ENCODE assay signal across 22 mouse cellular contexts in the genomic region with DNA sequence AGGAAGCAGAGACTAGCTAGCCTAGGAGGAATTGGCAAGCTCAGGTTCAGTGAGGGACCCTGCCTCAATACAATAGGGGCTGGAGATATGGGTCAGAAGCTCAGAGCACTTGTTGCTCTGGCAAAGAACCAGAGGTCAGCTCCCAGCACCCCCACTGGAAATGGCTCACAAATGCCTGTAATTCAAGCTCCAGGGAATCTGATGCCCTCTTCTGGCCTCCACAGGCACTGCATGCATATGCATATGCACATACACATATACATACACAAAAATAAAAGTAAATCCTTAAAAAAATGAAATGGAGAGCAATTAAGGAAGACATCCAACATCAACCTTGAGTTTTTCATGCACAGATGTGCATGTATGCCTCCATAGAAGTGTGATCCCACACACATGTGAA. TPM values are rescaled to one million over a fixed set of nuclear protein-coding genes. Genes with fewer than 3 reads are reported as not detected.
DNase-seq lines count a peak whose midpoint lies in the region; ATAC-seq and TF ChIP-seq lines count a peak whose summit lies in the region.
"Had no signal": no experiment of that assay in that cellular context is flagged by ENCODE, and none has a peak within 500 bp of the region (broad histone marks: within the 10 kb centered on the region; RNA-seq: fewer than 3 reads in every experiment).

No protein-coding gene starts in this region.

- ATAC-seq in hindbrain, postnatal 0 days, result no peak
- ATAC-seq in hindbrain, embryonic 11.5 days (ENCODE audit: low FRiP score), result no peak
- no peak for ATAC-seq in liver, embryonic 14.5 days (ENCODE audit: insufficient read depth)
- no peak for ATAC-seq in liver, embryonic 12.5 days

- TF ChIP-seq RAD21 in MEL (IDR thresholded peaks at IDR 0.05; ENCODE audit: low read depth, low read length), result no peak; the same call in 1 of the 2 replicates

- H3K4me2 ChIP-seq in hindbrain, postnatal 0 days (ENCODE audit: low read depth, low read length), result no peak overlapping the region
- no peak overlapping the region for H3K4me2 ChIP-seq in hindbrain, embryonic 11.5 days (replicated peaks; ENCODE audit: low read depth, low read length)
- H3K4me2 ChIP-seq in liver, embryonic 14.5 days (ENCODE audit: low read depth), result no peak overlapping the region
- no peak overlapping the region for H3K4me2 ChIP-seq in liver, embryonic 12.5 days
- H3K4me2 ChIP-seq: heart, embryonic 13.5 days had no signal

- H3K27me3 ChIP-seq in hindbrain, postnatal 0 days (ENCODE audit: insufficient read depth, low read length), result no peaks in the 10 kb centered on the region
- no peaks in the 10 kb centered on the region for H3K27me3 ChIP-seq in hindbrain, embryonic 11.5 days (ENCODE audit: control insufficient read depth, insufficient read depth, low read length)
- no peaks in the 10 kb centered on the region for H3K27me3 ChIP-seq in liver, embryonic 14.5 days (ENCODE audit: control insufficient read depth, insufficient read depth, low read length)
- no peaks in the 10 kb centered on the region for H3K27me3 ChIP-seq in liver, embryonic 12.5 days (replicated peaks)
- H3K27me3 ChIP-seq in MEL (ENCODE audit: control insufficient read depth in 1 of 2, insufficient read depth in 2 of 2, low read length in 2 of 2), result no peaks in the 10 kb centered on the region
- H3K27me3 ChIP-seq: heart, embryonic 13.5 days had no signal

- TF ChIP-seq POLR2A in MEL (IDR thresholded peaks at IDR 0.05; ENCODE audit: control insufficient read depth in 1 of 2, insufficient read depth in 1 of 2, low read depth in 1 of 2, low read length in 2 of 2, poor library complexity in 1 of 2), result no peak
- TF ChIP-seq POLR2A in bone marrow macrophage, adult 2 months (IDR thresholded peaks at IDR 0.05; ENCODE audit: borderline replicate concordance, low read depth, low read length), result no peak

- no peak overlapping the region for H3K27ac ChIP-seq in hindbrain, postnatal 0 days
- no peak overlapping the region for H3K27ac ChIP-seq in hindbrain, embryonic 11.5 days (ENCODE audit: low read depth, low read length)
- H3K27ac ChIP-seq in liver, embryonic 14.5 days, result no peak overlapping the region
- no peak overlapping the region for H3K27ac ChIP-seq in liver, embryonic 12.5 days
- no peak overlapping the region for H3K27ac ChIP-seq in MEL (ENCODE audit: control insufficient read depth, low read depth, low read length)
- H3K27ac ChIP-seq in bone marrow macrophage, adult 2 months (ENCODE audit: insufficient read depth, low read depth, low read length), result no peak overlapping the region
- H3K27ac ChIP-seq: heart, embryonic 13.5 days had no signal

- DNase-seq in hindbrain, postnatal 0 days (ENCODE audit: low spot score), result no peak
- DNase-seq in hindbrain, embryonic 11.5 days (ENCODE audit: low spot score), result no peak
- DNase-seq in liver, embryonic 14.5 days (ENCODE audit: low read depth in 3 of 3, low spot score in 3 of 3), result no peak
- DNase-seq in MEL (ENCODE audit: low read depth, low spot score), result peak; percentile 30
- DNase-seq in spleen, postnatal 4 days (ENCODE audit: low spot score in 2 of 2), result no peak
- DNase-seq in ovary, postnatal 36 days (ENCODE audit: low spot score), result no peak
- DNase-seq: adrenal gland, postnatal 25 days; cerebellum, adult 11-12 months; cerebellum, postnatal 25 days; embryo, embryonic 11 days; heart, adult 11 months; kidney, adult 9 months; lung, adult 2 months; retina, postnatal 1 day; right cerebral cortex, postnatal 4 days; thymus, postnatal 25 days had no signal

- TF ChIP-seq EP300 in liver, embryonic 14.5 days (IDR thresholded peaks at IDR 0.05; ENCODE audit: low read depth), result no peak
- TF ChIP-seq EP300 in MEL (IDR thresholded peaks at IDR 0.05; ENCODE audit: low read depth in 1 of 2, low read length in 2 of 2), result no peak

- no peaks in the 10 kb centered on the region for H3K79me2 ChIP-seq in MEL (ENCODE audit: control insufficient read depth, insufficient read depth, low read length, poor library complexity)

- H3K4me3 ChIP-seq in hindbrain, postnatal 0 days (ENCODE audit: low read length), result no peak overlapping the region
- H3K4me3 ChIP-seq in hindbrain, embryonic 11.5 days (ENCODE audit: low read depth, low read length), result no peak overlapping the region
- H3K4me3 ChIP-seq in liver, embryonic 14.5 days (ENCODE audit: insufficient read depth in 1 of 2, low read depth in 2 of 2, low read length in 2 of 2), result no peak overlapping the region
- H3K4me3 ChIP-seq in liver, embryonic 12.5 days, result no peak overlapping the region
- H3K4me3 ChIP-seq in MEL (ENCODE audit: control insufficient read depth in 1 of 2, insufficient read depth in 1 of 2, low read depth in 2 of 2, low read length in 2 of 2), result no peak overlapping the region
- H3K4me3 ChIP-seq in bone marrow macrophage, adult 2 months (ENCODE audit: insufficient read depth, low read length), result no peak overlapping the region
- H3K4me3 ChIP-seq: heart, embryonic 13.5 days; megakaryocyte, embryonic 14.5 days had no signal

- H3K36me3 ChIP-seq in hindbrain, postnatal 0 days (ENCODE audit: insufficient read depth, low read length), result no peaks in the 10 kb centered on the region
- no peaks in the 10 kb centered on the region for H3K36me3 ChIP-seq in hindbrain, embryonic 11.5 days (ENCODE audit: control insufficient read depth, insufficient read depth, low read length)
- no peaks in the 10 kb centered on the region for H3K36me3 ChIP-seq in liver, embryonic 14.5 days (replicated peaks; ENCODE audit: control insufficient read depth, insufficient read depth, low read depth)
- H3K36me3 ChIP-seq in liver, embryonic 12.5 days, result peaks cover 9% of the 10 kb centered on the region; the same call in 1 of the 2 replicates
- peaks cover 0 to 6% of the 10 kb centered on the region in 2 experiments; a peak in 2 of 4 replicates for H3K36me3 ChIP-seq in MEL (ENCODE audit: control insufficient read depth in 1 of 2, insufficient read depth in 2 of 2, low read length in 2 of 2)
- H3K36me3 ChIP-seq: heart, embryonic 13.5 days had no signal

- H3K4me1 ChIP-seq in hindbrain, postnatal 0 days (ENCODE audit: insufficient read depth, low read length), result no peaks in the 10 kb centered on the region
- H3K4me1 ChIP-seq in hindbrain, embryonic 11.5 days (replicated peaks; ENCODE audit: control insufficient read depth, insufficient read depth, low read length), result 0 out of 2 replicates have a peak, but pooled peaks cover 5% of the 10 kb centered on the region
- peaks cover 0 to 3% of the 10 kb centered on the region in 2 experiments; a peak in 1 of 4 replicates for H3K4me1 ChIP-seq in liver, embryonic 14.5 days (replicated peaks; ENCODE audit: control insufficient read depth in 2 of 2, insufficient read depth in 2 of 2, low read length in 1 of 2)
- peaks cover 26% of the 10 kb centered on the region for H3K4me1 ChIP-seq in liver, embryonic 12.5 days
- H3K4me1 ChIP-seq in MEL (ENCODE audit: control insufficient read depth in 1 of 2, insufficient read depth in 2 of 2, low read length in 2 of 2), result peaks cover 0 to 7% of the 10 kb centered on the region in 2 experiments; a peak in 3 of 4 replicates
- H3K4me1 ChIP-seq in bone marrow macrophage, adult 2 months (ENCODE audit: control insufficient read depth, insufficient read depth, low read length), result peaks cover 10% of the 10 kb centered on the region

- peak; percentile 31; the same call in 1 of the 2 replicates for TF ChIP-seq CTCF in hindbrain, postnatal 0 days (IDR thresholded peaks at IDR 0.05; ENCODE audit: low read depth)
- peak; percentile 65 for TF ChIP-seq CTCF in liver, embryonic 14.5 days (IDR thresholded peaks at IDR 0.05; ENCODE audit: low read depth)
- peak; percentile 30 to 52 (median 33); a peak in 4 of 6 replicates for TF ChIP-seq CTCF in MEL (IDR thresholded peaks at IDR 0.05 in 2 of 3, conservative IDR thresholded peaks at IDR 0.05 in 1 of 3; ENCODE audit: control insufficient read depth in 1 of 3, insufficient read depth in 1 of 3, low read depth in 2 of 3, low read length in 3 of 3, poor library complexity in 1 of 3, severe bottlenecking in 1 of 3)
- 0 out of 2 replicates have a peak, but pooled peaks have one; percentile 12 for TF ChIP-seq CTCF in bone marrow macrophage, adult 2 months (IDR thresholded peaks at IDR 0.05; ENCODE audit: low read depth, low read length)

- no peaks in the 10 kb centered on the region for H3K9me3 ChIP-seq in hindbrain, postnatal 0 days (ENCODE audit: low read length)
- H3K9me3 ChIP-seq in hindbrain, embryonic 11.5 days (ENCODE audit: control insufficient read depth, low read length), result no peaks in the 10 kb centered on the region
- peaks cover 2% of the 10 kb centered on the region; the same call in 1 of the 2 replicates for H3K9me3 ChIP-seq in liver, embryonic 14.5 days (ENCODE audit: control insufficient read depth, low read length)
- 0 out of 2 replicates have a peak, but pooled peaks cover 3% of the 10 kb centered on the region for H3K9me3 ChIP-seq in liver, embryonic 12.5 days (replicated peaks)
- H3K9me3 ChIP-seq in MEL (replicated peaks; ENCODE audit: insufficient read depth, low read length), result no peaks in the 10 kb centered on the region
- H3K9me3 ChIP-seq: heart, embryonic 13.5 days had no signal

- no peak overlapping the region for H3K9ac ChIP-seq in hindbrain, postnatal 0 days (replicated peaks; ENCODE audit: low read length)
- H3K9ac ChIP-seq in hindbrain, embryonic 11.5 days (ENCODE audit: low read depth, low read length), result no peak overlapping the region
- H3K9ac ChIP-seq in liver, embryonic 14.5 days (replicated peaks), result no peak overlapping the region
- no peak overlapping the region for H3K9ac ChIP-seq in liver, embryonic 12.5 days
- H3K9ac ChIP-seq in MEL (ENCODE audit: control insufficient read depth, low read depth, low read length, poor library complexity, severe bottlenecking), result no peak overlapping the region
- H3K9ac ChIP-seq: heart, embryonic 13.5 days had no signal

RNA-seq across cellular contexts. Expression of a gene that starts 24.7 kb away (rescaled TPM):
- 12.0 and 14.4 TPM in 2 replicates for total RNA-seq in hindbrain, postnatal 0 days (2014; rRNA removed)
- 26.2 and 29.1 TPM in 2 replicates for polyA plus RNA-seq in hindbrain, postnatal 0 days (2015; fragmentation: Nextera tagmentation; extraction: Ambion mirVana)
- polyA plus RNA-seq in hindbrain, embryonic 11.5 days (2014; fragmentation: Nextera tagmentation; extraction: Ambion mirVana), result 29.9 and 38.0 TPM in 2 replicates
- polyA plus RNA-seq in liver, embryonic 14.5 days (2012; rRNA removed), result 20.8 and 29.9 TPM in 2 replicates
- polyA plus RNA-seq in liver, embryonic 14.5 days (2014; fragmentation: Nextera tagmentation; extraction: Ambion mirVana), result 22.2 TPM in 2 replicates
- polyA plus RNA-seq in liver, embryonic 12.5 days (2016; fragmentation: Nextera tagmentation; extraction: Ambion mirVana), result 27.1 and 30.2 TPM in 2 replicates
- 14.4 and 19.5 TPM in 2 replicates for total RNA-seq in MEL (2012; rRNA removed)
- polyA plus RNA-seq in MEL (2012; ENCODE audit: insufficient read depth in 1 of 2, insufficient read length in 2 of 2, low read depth in 1 of 2, low replicate concordance in 2 of 2, missing spikeins in 1 of 2), result 10 to 100 TPM in 1 of 2 experiments, not detected in 1; 28.5 TPM
- polyA plus RNA-seq in bone marrow macrophage, adult 2 months (2012; ENCODE audit: insufficient read depth, insufficient read length, missing spikeins), result 32.5 and 36.9 TPM in 2 replicates

RNA-seq across cellular contexts. Expression of a gene that starts 50.1 kb away (rescaled TPM):
- 2.5 and 3.5 TPM in 2 replicates for total RNA-seq in hindbrain, postnatal 0 days (2014; rRNA removed)
- polyA plus RNA-seq in hindbrain, postnatal 0 days (2015; fragmentation: Nextera tagmentation; extraction: Ambion mirVana), result not detected in 2 replicates
- polyA plus RNA-seq in hindbrain, embryonic 11.5 days (2014; fragmentation: Nextera tagmentation; extraction: Ambion mirVana), result 1.6 and 2.1 TPM in 2 replicates
- polyA plus RNA-seq in liver, embryonic 14.5 days (2012; rRNA removed), result 0.07 and 0.38 TPM in 2 replicates
- polyA plus RNA-seq in liver, embryonic 14.5 days (2014; fragmentation: Nextera tagmentation; extraction: Ambion mirVana), result not detected in 2 replicates
- 0.19 and 0.23 TPM in 2 replicates for polyA plus RNA-seq in liver, embryonic 12.5 days (2016; fragmentation: Nextera tagmentation; extraction: Ambion mirVana)
- 3.4 and 3.7 TPM in 2 replicates for total RNA-seq in MEL (2012; rRNA removed)
- 10 to 100 TPM in 1 of 2 experiments, not detected in 1; 11.8 TPM for polyA plus RNA-seq in MEL (2012; ENCODE audit: insufficient read depth in 1 of 2, insufficient read length in 2 of 2, low read depth in 1 of 2, low replicate concordance in 2 of 2, missing spikeins in 1 of 2)
- not detected in 2 replicates for polyA plus RNA-seq in bone marrow macrophage, adult 2 months (2012; ENCODE audit: insufficient read depth, insufficient read length, missing spikeins)
- total RNA-seq: gastrocnemius, adult 18-20 months; hematopoietic stem cell, adult 5-6 weeks had no signal

Comparison
In these comparisons a context has a peak if more than half of its experiments do, and no peak if none do; other contexts are left out.
1. CTCF ChIP-seq: peak in every context shown above with its lines; median percentile 65 in liver, embryonic 14.5 days; 33 in MEL; 31 in hindbrain, postnatal 0 days; 12 in bone marrow macrophage, adult 2 months.